Mouse (Mus musculus) testis, adult 2 months (tissue): ENCODE results near the gene Rdm1.

Experiments
- CTCF ChIP-seq: fragments of 200-500 bp; IDR thresholded peaks from 2 replicates; pipeline ENCODE4 v1.5.1; 2012; ENCODE audit warnings: low read depth, mild to moderate bottlenecking, inconsistent platforms, low read length, moderate library complexity; ENCODE audit not compliant: control insufficient read depth, insufficient read depth, insufficient replicate concordance
- POLR2A ChIP-seq: fragments of 200-500 bp; IDR thresholded peaks from 2 replicates; pipeline ENCODE4 v1.6.1; 2012; ENCODE audit warnings: low read depth, mild to moderate bottlenecking, inconsistent platforms, low read length, moderate library complexity; ENCODE audit not compliant: control insufficient read depth

DNA sequence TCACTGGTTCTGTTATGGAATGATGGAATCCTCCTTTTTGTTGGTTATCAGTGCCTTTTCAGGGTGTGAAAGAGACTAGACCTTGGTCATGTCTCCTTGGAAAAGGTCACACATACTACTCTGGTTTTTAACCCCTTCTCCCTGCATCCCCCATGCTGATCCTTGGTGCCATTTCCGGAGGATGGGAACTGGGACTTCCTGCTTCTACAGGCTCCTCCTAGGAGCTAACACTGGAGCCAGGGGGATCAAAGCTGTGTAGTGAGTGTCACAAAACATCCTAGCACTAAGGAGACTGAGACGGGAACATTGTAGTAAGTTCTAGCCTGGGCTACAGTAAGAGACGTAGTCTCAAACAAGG lies 30.5 kb downstream of the Rdm1 start:
- no peak for TF ChIP-seq POLR2A
- no peak for TF ChIP-seq CTCF
